ENCODE assay signal across 10 mouse cellular contexts in the genomic region with DNA sequence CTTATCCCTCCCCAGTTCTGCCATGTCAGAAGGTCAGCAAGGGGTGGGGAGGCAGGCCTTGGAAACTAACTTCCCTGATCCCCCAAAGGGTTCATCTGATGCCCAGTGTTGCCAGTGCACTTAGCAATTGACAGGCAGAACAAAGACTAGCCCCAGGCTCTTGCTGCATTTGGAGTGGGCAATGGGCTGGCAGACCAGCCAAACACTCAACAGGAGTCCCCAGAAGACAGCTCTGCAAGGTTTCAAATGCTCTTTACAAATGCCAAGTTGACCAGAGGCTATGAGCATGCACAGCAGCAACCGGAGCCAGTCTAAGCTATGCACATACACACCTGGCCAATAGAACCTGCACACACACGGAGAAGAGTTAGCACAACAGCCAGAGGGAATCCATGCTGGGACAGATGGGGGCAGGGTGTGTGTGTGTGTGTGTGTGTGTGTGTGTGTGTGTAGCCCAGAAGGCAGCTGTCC. TPM values are rescaled to one million over a fixed set of nuclear protein-coding genes. Genes with fewer than 3 reads are reported as not detected.
DNase-seq lines count a peak whose midpoint lies in the region; ATAC-seq and TF ChIP-seq lines count a peak whose summit lies in the region.
"Had no signal": no experiment of that assay in that cellular context is flagged by ENCODE, and none has a peak within 500 bp of the region (broad histone marks: within the 10 kb centered on the region; RNA-seq: fewer than 3 reads in every experiment).

No protein-coding gene starts in this region.

- H3K4me3 ChIP-seq in forebrain, postnatal 0 days (ENCODE audit: low read depth, low read length), result no peak overlapping the region
- no peak overlapping the region for H3K4me3 ChIP-seq in forebrain, embryonic 12.5 days (replicated peaks)
- no peak overlapping the region for H3K4me3 ChIP-seq in limb, embryonic 12.5 days (replicated peaks)
- no peak overlapping the region for H3K4me3 ChIP-seq in limb, embryonic 10.5 days
- no peak overlapping the region for H3K4me3 ChIP-seq in embryonic facial prominence, embryonic 15.5 days (replicated peaks)
- H3K4me3 ChIP-seq in neural tube, embryonic 14.5 days (ENCODE audit: low read depth, low read length), result no peak overlapping the region

- ATAC-seq in forebrain, postnatal 0 days, result peak; percentile 34; the same call in 1 of the 2 replicates
- no peak for ATAC-seq in forebrain, embryonic 12.5 days (ENCODE audit: low FRiP score)
- ATAC-seq in limb, embryonic 12.5 days (ENCODE audit: insufficient number of reproducible peaks, insufficient read depth, low FRiP score, low TSS enrichment, low read depth), result no peak
- ATAC-seq in embryonic facial prominence, embryonic 15.5 days (ENCODE audit: insufficient number of reproducible peaks, low FRiP score, low TSS enrichment, low read depth), result peak; percentile 46; the same call in 1 of the 2 replicates
- peak; percentile 35; the same call in 1 of the 2 replicates for ATAC-seq in neural tube, embryonic 14.5 days (ENCODE audit: low read depth)

- no peaks in the 10 kb centered on the region for H3K27me3 ChIP-seq in forebrain, postnatal 0 days (ENCODE audit: insufficient read depth, low read length)
- no peaks in the 10 kb centered on the region for H3K27me3 ChIP-seq in forebrain, embryonic 12.5 days
- no peaks in the 10 kb centered on the region for H3K27me3 ChIP-seq in limb, embryonic 12.5 days
- no peaks in the 10 kb centered on the region for H3K27me3 ChIP-seq in limb, embryonic 10.5 days (ENCODE audit: low read depth, poor library complexity, severe bottlenecking)
- H3K27me3 ChIP-seq in embryonic facial prominence, embryonic 15.5 days, result no peaks in the 10 kb centered on the region
- H3K27me3 ChIP-seq in neural tube, embryonic 14.5 days (ENCODE audit: control insufficient read depth, insufficient read depth, low read length), result no peaks in the 10 kb centered on the region

- peak overlapping the region; percentile 24; the same call in 1 of the 2 replicates for H3K27ac ChIP-seq in forebrain, postnatal 0 days (ENCODE audit: low read depth, low read length)
- H3K27ac ChIP-seq in forebrain, embryonic 12.5 days, result no peak overlapping the region
- H3K27ac ChIP-seq in limb, embryonic 12.5 days, result peak overlapping the region; percentile 86; the same call in 1 of the 2 replicates
- H3K27ac ChIP-seq in limb, embryonic 10.5 days, result no peak overlapping the region
- H3K27ac ChIP-seq in embryonic facial prominence, embryonic 15.5 days (replicated peaks), result peak overlapping the region; percentile 74
- no peak overlapping the region for H3K27ac ChIP-seq in neural tube, embryonic 14.5 days (ENCODE audit: low read depth, low read length)
- H3K27ac ChIP-seq: macrophage had no signal

- H3K9ac ChIP-seq in forebrain, postnatal 0 days, result no peak overlapping the region; the same call in 1 of the 2 replicates
- no peak overlapping the region for H3K9ac ChIP-seq in forebrain, embryonic 12.5 days
- H3K9ac ChIP-seq in limb, embryonic 12.5 days (replicated peaks), result no peak overlapping the region
- H3K9ac ChIP-seq in embryonic facial prominence, embryonic 15.5 days, result no peak overlapping the region
- no peak overlapping the region for H3K9ac ChIP-seq in neural tube, embryonic 14.5 days (replicated peaks; ENCODE audit: low read depth, low read length)

- H3K36me3 ChIP-seq in forebrain, postnatal 0 days (ENCODE audit: insufficient read depth), result no peaks in the 10 kb centered on the region
- no peaks in the 10 kb centered on the region for H3K36me3 ChIP-seq in forebrain, embryonic 12.5 days (replicated peaks)
- H3K36me3 ChIP-seq in limb, embryonic 12.5 days, result no peaks in the 10 kb centered on the region
- H3K36me3 ChIP-seq in limb, embryonic 10.5 days, result no peaks in the 10 kb centered on the region
- H3K36me3 ChIP-seq in embryonic facial prominence, embryonic 15.5 days, result no peaks in the 10 kb centered on the region
- no peaks in the 10 kb centered on the region for H3K36me3 ChIP-seq in neural tube, embryonic 14.5 days (ENCODE audit: control insufficient read depth, insufficient read depth, low read length)

- WGBS in forebrain, postnatal 0 days, result 74% methylated on average over 2 of the region's 2 CpGs
- WGBS in forebrain, embryonic 12.5 days, result 77% methylated on average over 2 of the region's 2 CpGs
- WGBS in limb, embryonic 12.5 days, result 73% methylated on average over 2 of the region's 2 CpGs
- WGBS in limb, embryonic 10.5 days, result 83% methylated on average over 2 of the region's 2 CpGs
- 63% methylated on average over 2 of the region's 2 CpGs for WGBS in embryonic facial prominence, embryonic 15.5 days
- 80% methylated on average over 2 of the region's 2 CpGs for WGBS in neural tube, embryonic 14.5 days

- DNase-seq in forebrain, postnatal 0 days, result peak; percentile 25
- DNase-seq in limb, embryonic 10.5 days (ENCODE audit: low spot score), result no peak
- DNase-seq in c-Kit-positive CD71-positive TER-119-positive erythroid progenitor cells, embryonic 14.5 days (ENCODE audit: low spot score), result no peak
- DNase-seq in yolk sac, embryonic 10.5 days (ENCODE audit: low spot score), result no peak
- DNase-seq: layer of hippocampus, adult 9-11 months had no signal

- H3K4me2 ChIP-seq in forebrain, postnatal 0 days (ENCODE audit: low read depth), result no peak overlapping the region
- H3K4me2 ChIP-seq in forebrain, embryonic 12.5 days, result no peak overlapping the region
- H3K4me2 ChIP-seq in limb, embryonic 12.5 days, result no peak overlapping the region
- H3K4me2 ChIP-seq in embryonic facial prominence, embryonic 15.5 days (replicated peaks), result no peak overlapping the region
- no peak overlapping the region for H3K4me2 ChIP-seq in neural tube, embryonic 14.5 days (ENCODE audit: low read depth, low read length)

- peaks cover 17% of the 10 kb centered on the region; the same call in 1 of the 2 replicates for H3K4me1 ChIP-seq in forebrain, postnatal 0 days (ENCODE audit: insufficient read depth)
- peaks cover 18% of the 10 kb centered on the region for H3K4me1 ChIP-seq in forebrain, embryonic 12.5 days
- H3K4me1 ChIP-seq in limb, embryonic 12.5 days (replicated peaks), result peaks cover 23% of the 10 kb centered on the region
- H3K4me1 ChIP-seq in limb, embryonic 10.5 days, result peaks cover 3% of the 10 kb centered on the region; the same call in 1 of the 2 replicates
- H3K4me1 ChIP-seq in embryonic facial prominence, embryonic 15.5 days, result peaks cover 22% of the 10 kb centered on the region
- peaks cover 13% of the 10 kb centered on the region for H3K4me1 ChIP-seq in neural tube, embryonic 14.5 days (ENCODE audit: control insufficient read depth, insufficient read depth, low read length)

- no peaks in the 10 kb centered on the region for H3K9me3 ChIP-seq in forebrain, postnatal 0 days (ENCODE audit: low read length)
- no peaks in the 10 kb centered on the region for H3K9me3 ChIP-seq in forebrain, embryonic 12.5 days
- no peaks in the 10 kb centered on the region for H3K9me3 ChIP-seq in limb, embryonic 12.5 days
- H3K9me3 ChIP-seq in limb, embryonic 10.5 days (replicated peaks), result no peaks in the 10 kb centered on the region
- H3K9me3 ChIP-seq in embryonic facial prominence, embryonic 15.5 days (replicated peaks), result no peaks in the 10 kb centered on the region
- H3K9me3 ChIP-seq in neural tube, embryonic 14.5 days (ENCODE audit: control insufficient read depth, low read length), result no peaks in the 10 kb centered on the region

- TF ChIP-seq CTCF in forebrain, postnatal 0 days (IDR thresholded peaks at IDR 0.05; ENCODE audit: low read depth), result no peak

RNA-seq across cellular contexts. Expression of a gene that starts 27.8 kb away (rescaled TPM):
- 15.7 and 23.4 TPM in 2 replicates for total RNA-seq in forebrain, postnatal 0 days (2014; rRNA removed)
- 5.0 and 8.2 TPM in 2 replicates for polyA plus RNA-seq in forebrain, postnatal 0 days (2015; fragmentation: Nextera tagmentation; extraction: Ambion mirVana)
- polyA plus RNA-seq in forebrain, embryonic 12.5 days (2016; fragmentation: Nextera tagmentation; extraction: Ambion mirVana), result 5.0 and 5.1 TPM in 2 replicates
- polyA plus RNA-seq in limb, embryonic 12.5 days (2016; fragmentation: Nextera tagmentation; extraction: Ambion mirVana), result 3.7 and 4.7 TPM in 2 replicates
- polyA plus RNA-seq in limb, embryonic 10.5 days (2016; fragmentation: Nextera tagmentation; extraction: Ambion mirVana), result 3.0 and 4.2 TPM in 2 replicates
- 4.2 and 6.1 TPM in 2 replicates for polyA plus RNA-seq in embryonic facial prominence, embryonic 15.5 days (2015; fragmentation: Nextera tagmentation; extraction: Ambion mirVana)
- 14.8 and 17.2 TPM in 2 replicates for polyA plus RNA-seq in neural tube, embryonic 14.5 days (2014; fragmentation: Nextera tagmentation; extraction: Ambion mirVana)

Comparison
In these comparisons a context has a peak if more than half of its experiments do, and no peak if none do; other contexts are left out.
1. ATAC-seq: peak in forebrain, postnatal 0 days (single experiment), embryonic facial prominence, embryonic 15.5 days (single experiment) and neural tube, embryonic 14.5 days (single experiment); none in forebrain, embryonic 12.5 days (single experiment) and limb, embryonic 12.5 days (single experiment).
2. H3K27ac ChIP-seq: peak in forebrain, postnatal 0 days (single experiment), limb, embryonic 12.5 days (single experiment) and embryonic facial prominence, embryonic 15.5 days (single experiment); none in forebrain, embryonic 12.5 days (single experiment), limb, embryonic 10.5 days (single experiment) and neural tube, embryonic 14.5 days (single experiment).